Mouse (Mus musculus): Measurements from ENCODE around the gene Pyy. TPM values are rescaled to one million over a fixed set of nuclear protein-coding genes. Genes with fewer than 3 reads are reported as not detected.

The Pyy gene
- not detected for total RNA-seq (2021)
- long read RNA-seq, experiment 1, result 0 reads
- long read RNA-seq, experiment 2, result 0 reads

- intact Hi-C loops (cut with DNase I), result no loop called here
- Histone ChIP-seq H3K4me3 (no peak within 1 kb of the TSS), H3K27ac (no peak within 1 kb of the TSS)
- no peak for TF ChIP-seq CTCF (IDR thresholded peaks at IDR 0.05)
- DNase-seq, result no peak
Observed at GRCm38 (mm10) chr11:102107732-102108131, at the start of gene Pyy. Pyy (minus strand) TSS chr11:102107832.

GRCm38 (mm10) chr11:102156786-102157089 is 49.1 kb upstream of the Pyy start:
- H3K27ac ChIP-seq, result peak overlapping the region; percentile 85
- peak overlapping the region; percentile 76 for H3K4me3 ChIP-seq
- TF ChIP-seq CTCF (IDR thresholded peaks at IDR 0.05), result no peak
- intact Hi-C loops (cut with DNase I), result no loop called here
- DNase-seq, result no peak

GRCm38 (mm10) chr11:102156039-102156785 is 48.6 kb upstream of the Pyy start, which contains the start of gene Tmem101:
Tmem101 (minus strand) TSS chr11:102156404.
- intact Hi-C loops (cut with DNase I), result no loop called here
- peak; percentile 52 for TF ChIP-seq CTCF (IDR thresholded peaks at IDR 0.05)

GRCm38 (mm10) chr11:102147213-102147989 is 39.8 kb upstream of the Pyy start:
- Histone ChIP-seq H3K4me3 (no peak overlapping the region), H3K27ac (no peak overlapping the region)
- intact Hi-C loops (cut with DNase I), result no loop called here
- no peak for TF ChIP-seq CTCF (IDR thresholded peaks at IDR 0.05)
- no peak for DNase-seq

More at GRCm38 (mm10) chr11:102156039-102156785, 48.6 kb upstream of the Pyy start, which contains the start of gene Tmem101:
- DNase-seq, result peak; percentile 94
- H3K4me3 ChIP-seq, result peak within 1 kb of the TSS; percentile 76
- peak within 1 kb of the TSS; percentile 85 for H3K27ac ChIP-seq

GRCm38 (mm10) chr11:102146531-102146930 is 38.9 kb upstream of the Pyy start:
- TF ChIP-seq CTCF (IDR thresholded peaks at IDR 0.05), result no peak
- Histone ChIP-seq H3K4me3 (no peak overlapping the region), H3K27ac (no peak overlapping the region)
- intact Hi-C loops (cut with DNase I), result no loop called here
- no peak for DNase-seq

GRCm38 (mm10) chr11:102146005-102146404 is 38.4 kb upstream of the Pyy start:
- intact Hi-C loops (cut with DNase I), result no loop called here
- TF ChIP-seq CTCF (IDR thresholded peaks at IDR 0.05), result no peak

GRCm38 (mm10) chr11:102145471-102146001 is 37.9 kb upstream of the Pyy start, which contains the start of gene Nags:
Nags (plus strand) TSS chr11:102145513.
- intact Hi-C loops (cut with DNase I), result no loop called here
- no peak for TF ChIP-seq CTCF (IDR thresholded peaks at IDR 0.05)
- Histone ChIP-seq H3K4me3 (peak within 1 kb of the TSS; percentile 55), H3K27ac (no peak within 1 kb of the TSS)
- no peak for DNase-seq

More at GRCm38 (mm10) chr11:102146005-102146404, 38.4 kb upstream of the Pyy start:
- peak overlapping the region; percentile 55; the same call in 1 of the 2 replicates for H3K4me3 ChIP-seq
- H3K27ac ChIP-seq, result no peak overlapping the region
- DNase-seq, result no peak

- intact Hi-C loops (cut with DNase I), result loop anchor here (5.0 kb wide), 1 partner anchor 122 kb away; the partner anchor contains the start of gene Asb16
- DNase-seq, result no peak
- no peak for TF ChIP-seq CTCF (IDR thresholded peaks at IDR 0.05)
- no peak overlapping the region for H3K27ac ChIP-seq
- H3K4me3 ChIP-seq, result peak overlapping the region; percentile 55
Observed at GRCm38 (mm10) chr11:102144957-102145470, 37.4 kb upstream of the Pyy start.

GRCm38 (mm10) chr11:102142355-102142754 is 34.7 kb upstream of the Pyy start:
- no peak overlapping the region for H3K4me3 ChIP-seq
- TF ChIP-seq CTCF (IDR thresholded peaks at IDR 0.05), result no peak
- DNase-seq, result no peak
- no peak overlapping the region for H3K27ac ChIP-seq
- intact Hi-C loops (cut with DNase I), result loop anchor here (5.0 kb wide), 1 partner anchor 125 kb away; the partner anchor contains the start of gene Asb16

GRCm38 (mm10) chr11:102140508-102140907 is 32.9 kb upstream of the Pyy start:
- intact Hi-C loops (cut with DNase I), result loop anchor here (5.0 kb wide), 1 partner anchor 127 kb away; the partner anchor contains the start of gene Asb16
- DNase-seq, result peak; percentile 43
- TF ChIP-seq CTCF (IDR thresholded peaks at IDR 0.05), result peak; percentile 85
- no peak overlapping the region for H3K4me3 ChIP-seq
- no peak overlapping the region for H3K27ac ChIP-seq

- intact Hi-C loops (cut with DNase I), result loop anchor here (2.0 to 5.0 kb wide), 3 partner anchors 36 to 151 kb away; partner anchors contain the start of gene Dusp3
- DNase-seq, result peak; percentile 74
- peak; percentile 91 for TF ChIP-seq CTCF (IDR thresholded peaks at IDR 0.05)
- Histone ChIP-seq H3K27ac (no peak overlapping the region), H3K4me3 (peak overlapping the region; percentile 52)
Observed at GRCm38 (mm10) chr11:102138447-102138740, 30.8 kb upstream of the Pyy start.
